Mouse (Mus musculus): ENCODE measurements around the gene Oxct2a. TPM values are rescaled to one million over a fixed set of nuclear protein-coding genes. Genes with fewer than 3 reads are reported as not detected.
"Not testable (repeated sequence)": the region's sequence is repeated elsewhere in the genome, so short reads cannot be mapped to it uniquely, and the experiment has no call there.

Gene Oxct2a
- polyA plus RNA-seq, 1 experiment from 2014 or later, result not detected

GRCm38 (mm10) chr4:123328946-123329345, 5.5 kb upstream of the Oxct2a start:
- Histone ChIP-seq H3K4me1 (ENCODE audit: control insufficient read depth, insufficient read depth, low read length) (no peaks in the 10 kb centered on the region), H3K36me3 (ENCODE audit: control insufficient read depth, insufficient read depth, low read length) (no peaks in the 10 kb centered on the region), H3K9ac (replicated peaks; ENCODE audit: low read length) (no peak overlapping the region), H3K9me3 (ENCODE audit: control insufficient read depth, low read length) (no peaks in the 10 kb centered on the region), H3K4me2 (ENCODE audit: low read length) (no peak overlapping the region), H3K27ac (replicated peaks; ENCODE audit: low read depth, low read length) (no peak overlapping the region), H3K4me3 (replicated peaks; ENCODE audit: low read depth, low read length) (no peak overlapping the region), H3K27me3 (ENCODE audit: control insufficient read depth, insufficient read depth, low read length) (no peaks in the 10 kb centered on the region)
- 68% methylated on average over 6 of the region's 6 CpGs for WGBS
- DNase-seq (no peak), ATAC-seq (ENCODE audit: low FRiP score, low TSS enrichment) (no peak)

GRCm38 (mm10) chr4:123327630-123328029, 4.2 kb upstream of the Oxct2a start:
- Histone ChIP-seq H3K9ac (replicated peaks; ENCODE audit: low read length) (no peak overlapping the region), H3K4me2 (ENCODE audit: low read length) (no peak overlapping the region), H3K4me1 (ENCODE audit: control insufficient read depth, insufficient read depth, low read length) (no peaks in the 10 kb centered on the region), H3K36me3 (ENCODE audit: control insufficient read depth, insufficient read depth, low read length) (no peaks in the 10 kb centered on the region), H3K27ac (replicated peaks; ENCODE audit: low read depth, low read length) (no peak overlapping the region), H3K9me3 (ENCODE audit: control insufficient read depth, low read length) (no peaks in the 10 kb centered on the region), H3K4me3 (replicated peaks; ENCODE audit: low read depth, low read length) (no peak overlapping the region), H3K27me3 (ENCODE audit: control insufficient read depth, insufficient read depth, low read length) (peaks cover 5% of the 10 kb centered on the region; the same call in 1 of the 2 replicates)
- WGBS, result 57% methylated on average over 3 of the region's 3 CpGs
- ATAC-seq (ENCODE audit: low FRiP score, low TSS enrichment) (no peak), DNase-seq (no peak)

- WGBS, result 87% methylated on average over 3 of the region's 3 CpGs
- Histone ChIP-seq H3K36me3 (ENCODE audit: control insufficient read depth, insufficient read depth, low read length) (no peaks in the 10 kb centered on the region), H3K9me3 (ENCODE audit: control insufficient read depth, low read length) (no peaks in the 10 kb centered on the region), H3K4me1 (ENCODE audit: control insufficient read depth, insufficient read depth, low read length) (no peaks in the 10 kb centered on the region), H3K9ac (replicated peaks; ENCODE audit: low read length) (no peak overlapping the region), H3K27me3 (ENCODE audit: control insufficient read depth, insufficient read depth, low read length) (peaks cover 6% of the 10 kb centered on the region; the same call in 1 of the 2 replicates), H3K4me2 (ENCODE audit: low read length) (no peak overlapping the region), H3K4me3 (replicated peaks; ENCODE audit: low read depth, low read length) (no peak overlapping the region), H3K27ac (replicated peaks; ENCODE audit: low read depth, low read length) (no peak overlapping the region)
- ATAC-seq (ENCODE audit: low FRiP score, low TSS enrichment) (no peak), DNase-seq (no peak)
Measured at GRCm38 (mm10) chr4:123326087-123326486, 2.7 kb upstream of the Oxct2a start.

GRCm38 (mm10) chr4:123322910-123323309, 524 bp downstream of the Oxct2a start:
- ATAC-seq (ENCODE audit: low FRiP score, low TSS enrichment), result not testable (repeated sequence)

GRCm38 (mm10) chr4:123314497-123314896, 8.9 kb downstream of the Oxct2a start:
- no peaks in the 10 kb centered on the region for H3K4me1 ChIP-seq (ENCODE audit: control insufficient read depth, insufficient read depth, low read length)
- H3K9me3 ChIP-seq (ENCODE audit: control insufficient read depth, low read length), result no peaks in the 10 kb centered on the region
- 82% methylated on average over 3 of the region's 3 CpGs for WGBS
- no peak for ATAC-seq (ENCODE audit: low FRiP score, low TSS enrichment)
- H3K4me2 ChIP-seq (ENCODE audit: low read length), result no peak overlapping the region
- H3K4me3 ChIP-seq (replicated peaks; ENCODE audit: low read depth, low read length), result no peak overlapping the region
- DNase-seq, result no peak
- no peak overlapping the region for H3K27ac ChIP-seq (replicated peaks; ENCODE audit: low read depth, low read length)
- no peak overlapping the region for H3K9ac ChIP-seq (replicated peaks; ENCODE audit: low read length)
- H3K36me3 ChIP-seq (ENCODE audit: control insufficient read depth, insufficient read depth, low read length), result no peaks in the 10 kb centered on the region
- no peaks in the 10 kb centered on the region for H3K27me3 ChIP-seq (ENCODE audit: control insufficient read depth, insufficient read depth, low read length)

More at GRCm38 (mm10) chr4:123322910-123323309, 524 bp downstream of the Oxct2a start:
- DNase-seq; H3K27me3 ChIP-seq (ENCODE audit: control insufficient read depth, insufficient read depth, low read length); H3K9ac ChIP-seq (replicated peaks; ENCODE audit: low read length); H3K4me3 ChIP-seq (replicated peaks; ENCODE audit: low read depth, low read length); H3K36me3 ChIP-seq (ENCODE audit: control insufficient read depth, insufficient read depth, low read length); H3K27ac ChIP-seq (replicated peaks; ENCODE audit: low read depth, low read length); H3K9me3 ChIP-seq (ENCODE audit: control insufficient read depth, low read length); H3K4me1 ChIP-seq (ENCODE audit: control insufficient read depth, insufficient read depth, low read length): not testable (repeated sequence)
- peak overlapping the region; percentile 38 for H3K4me2 ChIP-seq (ENCODE audit: low read length)
- WGBS, result 21% methylated on average over 27 of the region's 38 CpGs

- H3K4me2 ChIP-seq (ENCODE audit: low read length), result no peak overlapping the region
- ATAC-seq (ENCODE audit: low FRiP score, low TSS enrichment) (no peak), DNase-seq (no peak)
- H3K27me3 ChIP-seq (ENCODE audit: control insufficient read depth, insufficient read depth, low read length), result no peaks in the 10 kb centered on the region
- H3K36me3 ChIP-seq (ENCODE audit: control insufficient read depth, insufficient read depth, low read length), result no peaks in the 10 kb centered on the region
- no peaks in the 10 kb centered on the region for H3K9me3 ChIP-seq (ENCODE audit: control insufficient read depth, low read length)
- no peak overlapping the region for H3K4me3 ChIP-seq (replicated peaks; ENCODE audit: low read depth, low read length)
- 96% methylated on average over 6 of the region's 6 CpGs for WGBS
- H3K9ac ChIP-seq (replicated peaks; ENCODE audit: low read length), result no peak overlapping the region
- H3K4me1 ChIP-seq (ENCODE audit: control insufficient read depth, insufficient read depth, low read length), result no peaks in the 10 kb centered on the region
- no peak overlapping the region for H3K27ac ChIP-seq (replicated peaks; ENCODE audit: low read depth, low read length)
Measured at GRCm38 (mm10) chr4:123313010-123313409, 10.4 kb downstream of the Oxct2a start.

GRCm38 (mm10) chr4:123311845-123312244, 11.6 kb downstream of the Oxct2a start:
- Histone ChIP-seq H3K4me2 (ENCODE audit: low read length) (no peak overlapping the region), H3K4me1 (ENCODE audit: control insufficient read depth, insufficient read depth, low read length) (no peaks in the 10 kb centered on the region), H3K4me3 (replicated peaks; ENCODE audit: low read depth, low read length) (no peak overlapping the region), H3K9ac (replicated peaks; ENCODE audit: low read length) (no peak overlapping the region), H3K27ac (replicated peaks; ENCODE audit: low read depth, low read length) (no peak overlapping the region), H3K9me3 (ENCODE audit: control insufficient read depth, low read length) (no peaks in the 10 kb centered on the region), H3K27me3 (ENCODE audit: control insufficient read depth, insufficient read depth, low read length) (no peaks in the 10 kb centered on the region), H3K36me3 (ENCODE audit: control insufficient read depth, insufficient read depth, low read length) (no peaks in the 10 kb centered on the region)
- WGBS, result 90% methylated on average over 7 of the region's 7 CpGs
- no peak for DNase-seq
- ATAC-seq (ENCODE audit: low FRiP score, low TSS enrichment), result no peak

GRCm38 (mm10) chr4:123308292-123308691, 15.1 kb downstream of the Oxct2a start:
- Histone ChIP-seq H3K4me2 (ENCODE audit: low read length) (no peak overlapping the region), H3K4me3 (replicated peaks; ENCODE audit: low read depth, low read length) (no peak overlapping the region), H3K27ac (replicated peaks; ENCODE audit: low read depth, low read length) (no peak overlapping the region), H3K36me3 (ENCODE audit: control insufficient read depth, insufficient read depth, low read length) (peaks cover 7% of the 10 kb centered on the region; the same call in 1 of the 2 replicates), H3K4me1 (ENCODE audit: control insufficient read depth, insufficient read depth, low read length) (no peaks in the 10 kb centered on the region), H3K27me3 (ENCODE audit: control insufficient read depth, insufficient read depth, low read length) (no peaks in the 10 kb centered on the region), H3K9ac (replicated peaks; ENCODE audit: low read length) (no peak overlapping the region), H3K9me3 (ENCODE audit: control insufficient read depth, low read length) (no peaks in the 10 kb centered on the region)
- DNase-seq (no peak), ATAC-seq (ENCODE audit: low FRiP score, low TSS enrichment) (no peak)
- WGBS, result 61% methylated on average over 3 of the region's 3 CpGs

GRCm38 (mm10) chr4:123306999-123307398, 16.4 kb downstream of the Oxct2a start:
- no peaks in the 10 kb centered on the region for H3K27me3 ChIP-seq (ENCODE audit: control insufficient read depth, insufficient read depth, low read length)
- no peak overlapping the region for H3K27ac ChIP-seq (replicated peaks; ENCODE audit: low read depth, low read length)
- H3K4me2 ChIP-seq (ENCODE audit: low read length), result no peak overlapping the region
- H3K9ac ChIP-seq (replicated peaks; ENCODE audit: low read length), result no peak overlapping the region
- H3K4me3 ChIP-seq (replicated peaks; ENCODE audit: low read depth, low read length), result no peak overlapping the region
- no peaks in the 10 kb centered on the region for H3K4me1 ChIP-seq (ENCODE audit: control insufficient read depth, insufficient read depth, low read length)
- DNase-seq (no peak), ATAC-seq (ENCODE audit: low FRiP score, low TSS enrichment) (no peak)
- 93% methylated on average over 10 of the region's 10 CpGs for WGBS
- no peaks in the 10 kb centered on the region for H3K9me3 ChIP-seq (ENCODE audit: control insufficient read depth, low read length)
- peaks cover 18% of the 10 kb centered on the region for H3K36me3 ChIP-seq (ENCODE audit: control insufficient read depth, insufficient read depth, low read length)
